Mouse (Mus musculus): Measurements from ENCODE around the gene Zfp318. TPM values are rescaled to one million over a fixed set of nuclear protein-coding genes. Genes with fewer than 3 reads are reported as not detected.

Gene Zfp318
- polyA plus RNA-seq (2012; ENCODE audit: insufficient read depth, insufficient read length, low replicate concordance, missing spikeins): not detected in 2 replicates

- no peaks in the 10 kb centered on the region; the same call in 1 of the 2 replicates for H3K4me1 ChIP-seq (ENCODE audit: control insufficient read depth, insufficient read depth, low read length)
- TF ChIP-seq POLR2A (IDR thresholded peaks at IDR 0.05; ENCODE audit: insufficient read depth, low read depth, low read length) (peak; percentile 81; the same call in 1 of the 2 replicates), CTCF (IDR thresholded peaks at IDR 0.05; ENCODE audit: insufficient read depth, low read depth, low read length) (no peak)
- H3K4me3 ChIP-seq (ENCODE audit: insufficient read depth, low read depth, low read length): peak within 1 kb of the TSS; percentile 84
- peak within 1 kb of the TSS; percentile 62 for H3K27ac ChIP-seq (ENCODE audit: insufficient read depth, low read depth, low read length)
- WGBS: 1% methylated on average over 101 of the region's 105 CpGs
Observed at GRCm38 (mm10) chr17:46383294-46384060, at the start of gene Zfp318. Gene Zfp318 (plus strand): TSS chr17:46383731.

- Histone ChIP-seq H3K27ac (ENCODE audit: insufficient read depth, low read depth, low read length) (no peak overlapping the region), H3K4me3 (ENCODE audit: insufficient read depth, low read depth, low read length) (no peak overlapping the region), H3K4me1 (ENCODE audit: control insufficient read depth, insufficient read depth, low read length) (no peaks in the 10 kb centered on the region)
- 21% methylated on average over 5 of the region's 5 CpGs for WGBS
- TF ChIP-seq CTCF (IDR thresholded peaks at IDR 0.05; ENCODE audit: insufficient read depth, low read depth, low read length): no peak
- TF ChIP-seq POLR2A (IDR thresholded peaks at IDR 0.05; ENCODE audit: insufficient read depth, low read depth, low read length): no peak
Observed at GRCm38 (mm10) chr17:46336475-46336874, 47.1 kb upstream of the Zfp318 start.

GRCm38 (mm10) chr17:46341208-46341607, 42.3 kb upstream of the Zfp318 start:
- 76% methylated on average over 7 of the region's 7 CpGs for WGBS
- Histone ChIP-seq H3K4me1 (ENCODE audit: control insufficient read depth, insufficient read depth, low read length) (no peaks in the 10 kb centered on the region), H3K4me3 (ENCODE audit: insufficient read depth, low read depth, low read length) (no peak overlapping the region), H3K27ac (ENCODE audit: insufficient read depth, low read depth, low read length) (no peak overlapping the region)
- no peak for TF ChIP-seq CTCF (IDR thresholded peaks at IDR 0.05; ENCODE audit: insufficient read depth, low read depth, low read length)

GRCm38 (mm10) chr17:46351026-46351700, 32.4 kb upstream of the Zfp318 start:
- Histone ChIP-seq H3K27ac (ENCODE audit: insufficient read depth, low read depth, low read length) (no peak overlapping the region), H3K4me1 (ENCODE audit: control insufficient read depth, insufficient read depth, low read length) (no peaks in the 10 kb centered on the region), H3K4me3 (ENCODE audit: insufficient read depth, low read depth, low read length) (no peak overlapping the region)
- TF ChIP-seq POLR2A (IDR thresholded peaks at IDR 0.05; ENCODE audit: insufficient read depth, low read depth, low read length) (no peak), CTCF (IDR thresholded peaks at IDR 0.05; ENCODE audit: insufficient read depth, low read depth, low read length) (no peak)
- WGBS: 87% methylated on average over 8 of the region's 8 CpGs

- 67% methylated on average over 3 of the region's 3 CpGs for WGBS
- H3K27ac ChIP-seq (ENCODE audit: insufficient read depth, low read depth, low read length): no peak overlapping the region
- H3K4me3 ChIP-seq (ENCODE audit: insufficient read depth, low read depth, low read length): no peak overlapping the region
Observed at GRCm38 (mm10) chr17:46371783-46372182, 11.7 kb upstream of the Zfp318 start.

GRCm38 (mm10) chr17:46378564-46378963, 5.0 kb upstream of the Zfp318 start:
- WGBS: 87% methylated on average over 3 of the region's 3 CpGs
- Histone ChIP-seq H3K27ac (ENCODE audit: insufficient read depth, low read depth, low read length) (no peak overlapping the region), H3K4me3 (ENCODE audit: insufficient read depth, low read depth, low read length) (no peak overlapping the region), H3K4me1 (ENCODE audit: control insufficient read depth, insufficient read depth, low read length) (no peaks in the 10 kb centered on the region)
- TF ChIP-seq POLR2A (IDR thresholded peaks at IDR 0.05; ENCODE audit: insufficient read depth, low read depth, low read length) (no peak), CTCF (IDR thresholded peaks at IDR 0.05; ENCODE audit: insufficient read depth, low read depth, low read length) (no peak)

More at GRCm38 (mm10) chr17:46371783-46372182, 11.7 kb upstream of the Zfp318 start:
- no peak for TF ChIP-seq CTCF (IDR thresholded peaks at IDR 0.05; ENCODE audit: insufficient read depth, low read depth, low read length)
- TF ChIP-seq POLR2A (IDR thresholded peaks at IDR 0.05; ENCODE audit: insufficient read depth, low read depth, low read length): no peak
- H3K4me1 ChIP-seq (ENCODE audit: control insufficient read depth, insufficient read depth, low read length): no peaks in the 10 kb centered on the region

- Histone ChIP-seq H3K4me1 (ENCODE audit: control insufficient read depth, insufficient read depth, low read length) (no peaks in the 10 kb centered on the region; the same call in 1 of the 2 replicates), H3K27ac (ENCODE audit: insufficient read depth, low read depth, low read length) (no peak overlapping the region), H3K4me3 (ENCODE audit: insufficient read depth, low read depth, low read length) (peak overlapping the region; percentile 84)
- TF ChIP-seq POLR2A (IDR thresholded peaks at IDR 0.05; ENCODE audit: insufficient read depth, low read depth, low read length) (no peak), CTCF (IDR thresholded peaks at IDR 0.05; ENCODE audit: insufficient read depth, low read depth, low read length) (no peak)
- 2% methylated on average over 70 of the region's 70 CpGs for WGBS
Observed at GRCm38 (mm10) chr17:46384061-46384801, 700 bp downstream of the Zfp318 start.

GRCm38 (mm10) chr17:46388200-46388599, 4.7 kb downstream of the Zfp318 start:
- no peak overlapping the region for H3K27ac ChIP-seq (ENCODE audit: insufficient read depth, low read depth, low read length)
- 47% methylated on average over 3 of the region's 3 CpGs for WGBS
- TF ChIP-seq POLR2A (IDR thresholded peaks at IDR 0.05; ENCODE audit: insufficient read depth, low read depth, low read length): no peak
- no peak for TF ChIP-seq CTCF (IDR thresholded peaks at IDR 0.05; ENCODE audit: insufficient read depth, low read depth, low read length)
- H3K4me3 ChIP-seq (ENCODE audit: insufficient read depth, low read depth, low read length): no peak overlapping the region
- no peaks in the 10 kb centered on the region; the same call in 1 of the 2 replicates for H3K4me1 ChIP-seq (ENCODE audit: control insufficient read depth, insufficient read depth, low read length)
